Mouse (Mus musculus) testis, adult 2 months (tissue): ENCODE results near the gene Osbpl8.
"Not testable (repeated sequence)": the region's sequence is repeated elsewhere in the genome, so short reads cannot be mapped to it uniquely, and the experiment has no call there.

Experiments
- CTCF ChIP-seq: fragments of 200-500 bp; IDR thresholded peaks from 2 replicates; pipeline ENCODE4 v1.5.1; 2012; ENCODE audit warnings: low read depth, mild to moderate bottlenecking, inconsistent platforms, low read length, moderate library complexity; ENCODE audit not compliant: control insufficient read depth, insufficient read depth, insufficient replicate concordance
- POLR2A ChIP-seq: fragments of 200-500 bp; IDR thresholded peaks from 2 replicates; pipeline ENCODE4 v1.6.1; 2012; ENCODE audit warnings: low read depth, mild to moderate bottlenecking, inconsistent platforms, low read length, moderate library complexity; ENCODE audit not compliant: control insufficient read depth

DNA sequence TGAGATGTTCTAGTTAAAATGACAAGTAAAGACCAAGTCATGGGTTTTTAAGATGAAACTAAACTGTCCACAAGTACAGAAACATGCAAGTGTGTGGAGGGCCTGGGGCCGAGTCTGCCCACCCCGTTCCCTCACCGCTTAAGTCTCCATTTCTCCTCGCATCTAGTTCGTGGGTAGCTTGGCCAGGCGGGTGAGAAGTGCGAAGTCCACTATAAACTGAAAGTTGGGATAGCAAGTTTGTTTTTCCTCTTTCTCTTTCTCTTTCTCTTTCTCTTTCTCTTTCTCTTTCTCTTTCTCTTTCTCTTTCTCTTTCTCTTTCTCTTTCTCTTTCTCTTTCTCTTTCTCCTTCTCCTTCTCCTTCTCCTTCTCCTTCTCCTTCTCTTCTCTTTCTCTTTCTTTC, 67.7 kb downstream of the Osbpl8 start:
- not testable (repeated sequence) for TF ChIP-seq CTCF, POLR2A
